Mouse (Mus musculus): ENCODE data around the gene Exoc2.

GRCm38 (mm10) chr13:30902286-30902685 lies 71.6 kb downstream of the Exoc2 start:
- TF ChIP-seq CTCF (IDR thresholded peaks at IDR 0.05), result no peak
- TF ChIP-seq EP300 (IDR thresholded peaks at IDR 0.05), result no peak
